Mouse (Mus musculus) kidney, embryonic 16.5 days (tissue): ENCODE measurements at regions not wholly inside any gene's neighbourhood (a gene's known extent, or its start where the extent isn't known, plus 50 kb on each side); places are given as distances from the start of the nearest gene placed in this dataset.

ENCODE experiments used
- ATAC-seq: fragments of 200-750 bp; cut with Nextera tagmentation; 2 replicates; pipeline ENCODE4 v1.8.0; 2017; ENCODE audit warnings: moderate TSS enrichment; ENCODE audit not compliant: low FRiP score, low TSS enrichment
- H3K27ac ChIP-seq: fragments of 300-500 bp; sonication (generic); 2 replicates; pipeline ENCODE4 v1.5.1; 2014; ENCODE audit warnings: low read length
- H3K27me3 ChIP-seq: fragments of 300-500 bp; sonication (generic); 2 replicates; pipeline ENCODE4 v1.6.1; 2014; ENCODE audit warnings: low read length, control low read depth, mixed read lengths; ENCODE audit not compliant: insufficient read depth
- H3K36me3 ChIP-seq: fragments of 300-500 bp; sonication (generic); 2 replicates; pipeline ENCODE4 v1.6.1; 2014; ENCODE audit warnings: low read length, control low read depth, mixed read lengths; ENCODE audit not compliant: insufficient read depth
- H3K4me1 ChIP-seq: fragments of 300-500 bp; sonication (generic); 2 replicates; pipeline ENCODE4 v1.6.1; 2014; ENCODE audit warnings: low read length, control low read depth, mixed read lengths; ENCODE audit not compliant: insufficient read depth
- H3K4me2 ChIP-seq: fragments of 300-500 bp; sonication (generic); replicated peaks from 2 replicates; pipeline ENCODE4 v1.6.1; 2014; ENCODE audit warnings: low read depth, low read length
- H3K4me3 ChIP-seq: fragments of 300-500 bp; sonication (generic); 2 replicates; pipeline ENCODE4 v1.5.1; 2014; ENCODE audit warnings: mild to moderate bottlenecking, low read length
- H3K9ac ChIP-seq: fragments of 300-500 bp; sonication (generic); replicated peaks from 2 replicates; pipeline ENCODE4 v1.6.1; 2014; ENCODE audit warnings: low read length
- H3K9me3 ChIP-seq: fragments of 300-500 bp; sonication (generic); 2 replicates; pipeline ENCODE4 v1.6.1; 2016; ENCODE audit warnings: low read length, control low read depth
- WGBS: fragments of 180-500 bp; shearing (Covaris S2); extraction: QIAGEN DNeasy Blood & Tissue Kit; methylation state at CpG from one replicate; pipeline ENCODE4 v1.1.7; 2014; 5-methylcytosine and 5-hydroxymethylcytosine counted together

GRCm38 (mm10) chr6:22640100-22640499 lies 235.2 kb upstream of the Ptprz1 start:
- Histone ChIP-seq H3K4me3 (no peak overlapping the region), H3K9me3 (no peaks in the 10 kb centered on the region), H3K4me2 (no peak overlapping the region), H3K27me3 (no peaks in the 10 kb centered on the region), H3K4me1 (no peaks in the 10 kb centered on the region), H3K9ac (no peak overlapping the region), H3K36me3 (no peaks in the 10 kb centered on the region), H3K27ac (no peak overlapping the region)
- no peak for ATAC-seq

- no peak overlapping the region for H3K27ac ChIP-seq
- H3K9ac ChIP-seq, result no peak overlapping the region
- H3K4me1 ChIP-seq, result no peaks in the 10 kb centered on the region
- no peak for ATAC-seq
- 86% methylated on average over 3 of the region's 3 CpGs for WGBS
- H3K4me3 ChIP-seq, result no peak overlapping the region
- H3K4me2 ChIP-seq, result no peak overlapping the region
- H3K27me3 ChIP-seq, result no peaks in the 10 kb centered on the region
- no peaks in the 10 kb centered on the region for H3K36me3 ChIP-seq
- H3K9me3 ChIP-seq, result no peaks in the 10 kb centered on the region
Observed at GRCm38 (mm10) chr6:22635141-22635540, 240.2 kb upstream of the Ptprz1 start.

GRCm38 (mm10) chr6:22634740-22635139 lies 240.6 kb upstream of the Ptprz1 start:
- Histone ChIP-seq H3K4me3 (no peak overlapping the region), H3K4me2 (no peak overlapping the region), H3K4me1 (no peaks in the 10 kb centered on the region), H3K27ac (no peak overlapping the region), H3K9ac (no peak overlapping the region), H3K9me3 (no peaks in the 10 kb centered on the region), H3K36me3 (no peaks in the 10 kb centered on the region), H3K27me3 (no peaks in the 10 kb centered on the region)
- ATAC-seq, result no peak
- 83% methylated on average over 5 of the region's 5 CpGs for WGBS

- no peak overlapping the region for H3K4me2 ChIP-seq
- WGBS, result 72% methylated on average over 5 of the region's 5 CpGs
- no peak overlapping the region for H3K4me3 ChIP-seq
Observed at GRCm38 (mm10) chr6:22591592-22591991, 235.5 kb upstream of the Fam3c start.

GRCm38 (mm10) chr6:22584851-22585250 lies 228.8 kb upstream of the Fam3c start:
- H3K4me1 ChIP-seq, result no peaks in the 10 kb centered on the region
- no peak overlapping the region for H3K27ac ChIP-seq
- no peak for ATAC-seq
- no peak overlapping the region for H3K9ac ChIP-seq
- H3K4me2 ChIP-seq, result no peak overlapping the region
- H3K4me3 ChIP-seq, result no peak overlapping the region
- no peaks in the 10 kb centered on the region for H3K9me3 ChIP-seq
- 67% methylated on average over 4 of the region's 4 CpGs for WGBS
- no peaks in the 10 kb centered on the region for H3K36me3 ChIP-seq
- H3K27me3 ChIP-seq, result no peaks in the 10 kb centered on the region

More at GRCm38 (mm10) chr6:22591592-22591991, 235.5 kb upstream of the Fam3c start:
- Histone ChIP-seq H3K4me1 (no peaks in the 10 kb centered on the region), H3K36me3 (no peaks in the 10 kb centered on the region), H3K9ac (no peak overlapping the region), H3K27ac (no peak overlapping the region), H3K9me3 (no peaks in the 10 kb centered on the region), H3K27me3 (no peaks in the 10 kb centered on the region)
- ATAC-seq, result no peak

- Histone ChIP-seq H3K9ac (no peak overlapping the region), H3K9me3 (no peaks in the 10 kb centered on the region), H3K27me3 (no peaks in the 10 kb centered on the region), H3K27ac (no peak overlapping the region), H3K4me3 (no peak overlapping the region), H3K4me2 (no peak overlapping the region), H3K4me1 (no peaks in the 10 kb centered on the region), H3K36me3 (no peaks in the 10 kb centered on the region)
- WGBS, result 60% methylated on average over 1 of the region's 1 CpGs
- ATAC-seq, result no peak
Observed at GRCm38 (mm10) chr6:22572925-22573324, 216.9 kb upstream of the Fam3c start.

GRCm38 (mm10) chr6:22567891-22568290 lies 211.8 kb upstream of the Fam3c start:
- no peak overlapping the region for H3K9ac ChIP-seq
- no peaks in the 10 kb centered on the region for H3K27me3 ChIP-seq
- H3K4me3 ChIP-seq, result no peak overlapping the region
- no peak for ATAC-seq
- WGBS, result 83% methylated on average over 9 of the region's 9 CpGs
- H3K9me3 ChIP-seq, result no peaks in the 10 kb centered on the region
- no peak overlapping the region for H3K27ac ChIP-seq
- H3K4me1 ChIP-seq, result no peaks in the 10 kb centered on the region
- no peak overlapping the region for H3K4me2 ChIP-seq
- H3K36me3 ChIP-seq, result no peaks in the 10 kb centered on the region

- no peak for ATAC-seq
Observed at GRCm38 (mm10) chr6:22548296-22549245, 192.5 kb upstream of the Fam3c start.

GRCm38 (mm10) chr6:22541603-22542002 lies 185.6 kb upstream of the Fam3c start:
- Histone ChIP-seq H3K9ac (no peak overlapping the region), H3K4me1 (no peaks in the 10 kb centered on the region), H3K9me3 (no peaks in the 10 kb centered on the region), H3K4me3 (no peak overlapping the region), H3K36me3 (no peaks in the 10 kb centered on the region), H3K4me2 (no peak overlapping the region), H3K27me3 (no peaks in the 10 kb centered on the region), H3K27ac (no peak overlapping the region)
- WGBS, result 79% methylated on average over 2 of the region's 2 CpGs
- ATAC-seq, result no peak

More at GRCm38 (mm10) chr6:22548296-22549245, 192.5 kb upstream of the Fam3c start:
- Histone ChIP-seq H3K27ac (no peak overlapping the region), H3K36me3 (no peaks in the 10 kb centered on the region), H3K4me1 (no peaks in the 10 kb centered on the region), H3K9me3 (no peaks in the 10 kb centered on the region), H3K4me3 (no peak overlapping the region), H3K9ac (no peak overlapping the region), H3K27me3 (no peaks in the 10 kb centered on the region), H3K4me2 (no peak overlapping the region)
- WGBS, result 80% methylated on average over 13 of the region's 13 CpGs

GRCm38 (mm10) chr6:22538254-22538653 lies 182.2 kb upstream of the Fam3c start:
- no peak overlapping the region for H3K4me3 ChIP-seq
- H3K36me3 ChIP-seq, result no peaks in the 10 kb centered on the region
- H3K9me3 ChIP-seq, result no peaks in the 10 kb centered on the region
- H3K9ac ChIP-seq, result no peak overlapping the region
- no peaks in the 10 kb centered on the region for H3K4me1 ChIP-seq
- H3K27me3 ChIP-seq, result no peaks in the 10 kb centered on the region
- 91% methylated on average over 4 of the region's 4 CpGs for WGBS
- H3K4me2 ChIP-seq, result no peak overlapping the region
- H3K27ac ChIP-seq, result no peak overlapping the region
- no peak for ATAC-seq
